7 mouse cellular contexts compared by ENCODE assay signal in genomic region chr4:109978068-109978857, GRCm38 (mm10). TPM values are rescaled to one million over a fixed set of nuclear protein-coding genes. Genes with fewer than 3 reads are reported as not detected.
DNase-seq lines count a peak whose midpoint lies in the region; ATAC-seq and TF ChIP-seq lines count a peak whose summit lies in the region.

No protein-coding gene starts in this region.

- H3K27me3 ChIP-seq in C2C12 (ENCODE audit: control insufficient read depth, insufficient read depth, insufficient read length): peaks cover 5% of the 10 kb centered on the region
- H3K27me3 ChIP-seq in heart, embryonic 14.5 days (ENCODE audit: control insufficient read depth, insufficient read depth, low read length): peaks cover 96% of the 10 kb centered on the region

- no peak for TF ChIP-seq CTCF in C2C12 (IDR thresholded peaks at IDR 0.05; ENCODE audit: control insufficient read depth, insufficient read depth, insufficient read length)

- no peaks in the 10 kb centered on the region for H3K79me3 ChIP-seq in C2C12 (ENCODE audit: low read depth)

- H3K36me3 ChIP-seq in C2C12 (ENCODE audit: control insufficient read depth, insufficient read depth) (no peaks in the 10 kb centered on the region), ES-E14 (ENCODE audit: control insufficient read depth, insufficient read depth, low read length, poor library complexity, severe bottlenecking) (no peaks in the 10 kb centered on the region)
- H3K36me3 ChIP-seq in heart, embryonic 14.5 days (ENCODE audit: control insufficient read depth, insufficient read depth, low read length): no peaks in the 10 kb centered on the region

- peak; percentile 19; the same call in 1 of the 2 replicates for ATAC-seq in heart, embryonic 14.5 days (ENCODE audit: insufficient number of reproducible peaks, insufficient read depth, low FRiP score, low read depth)

- H3K4me3 ChIP-seq in C2C12 (ENCODE audit: insufficient read depth, poor library complexity, severe bottlenecking): peak overlapping the region; percentile 36
- peak overlapping the region; percentile 64 to 66 for H3K4me3 ChIP-seq in ES-E14 (ENCODE audit: insufficient read depth in 1 of 2, low read depth in 1 of 2, low read length in 2 of 2, poor library complexity in 1 of 2, severe bottlenecking in 1 of 2)
- H3K4me3 ChIP-seq in heart, embryonic 14.5 days (ENCODE audit: control insufficient read depth in 1 of 2, insufficient read depth in 1 of 2, low read depth in 1 of 2, low read length in 2 of 2): peak overlapping the region; percentile 34 to 50

- H3K4me2 ChIP-seq in heart, embryonic 14.5 days (ENCODE audit: low read length): peak overlapping the region; percentile 77

- WGBS in heart, embryonic 14.5 days: under 1% methylated on average over 55 of the region's 56 CpGs

- H3ac ChIP-seq in C2C12 (ENCODE audit: control insufficient read depth, insufficient read length, low read depth): peak overlapping the region; percentile 80

- no peak overlapping the region for H3K27ac ChIP-seq in ES-E14 (ENCODE audit: insufficient read depth, low read depth, low read length, poor library complexity, severe bottlenecking)
- H3K27ac ChIP-seq in heart, embryonic 14.5 days (replicated peaks in 1 of 2; ENCODE audit: control insufficient read depth in 1 of 2, insufficient read depth in 1 of 2, low read depth in 2 of 2, low read length in 2 of 2): no peak overlapping the region

- H3K9me3 ChIP-seq in ES-E14 (ENCODE audit: control insufficient read depth, insufficient read depth, low read depth, low read length): no peaks in the 10 kb centered on the region
- no peaks in the 10 kb centered on the region; the same call in 1 of the 2 replicates for H3K9me3 ChIP-seq in heart, embryonic 14.5 days (ENCODE audit: control insufficient read depth, low read length)

- in situ Hi-C loops in ES-E14 (cut with MboI; ENCODE audit: low sequenced_read_pairs in 2 of 2, unreplicated experiment in 2 of 2): loop anchor here in 1 of 2 experiments (5.0 kb wide), 1 partner anchor 321 kb away; no protein-coding TSS in a partner anchor

- H3K79me2 ChIP-seq in C2C12 (ENCODE audit: control insufficient read depth, insufficient read depth): peaks cover 10% of the 10 kb centered on the region

- intact Hi-C loops in left cerebral cortex, postnatal 36 days (cut with DNase I): no loop called here

- no peak for DNase-seq in ES-E14 (ENCODE audit: low read depth, low spot score)
- DNase-seq in mesoderm, embryonic 11.5 days (ENCODE audit: low read depth, low spot score): peak; percentile 12
- DNase-seq in layer of hippocampus, adult 18-20 months (ENCODE audit: low spot score in 2 of 2): no peak
- no peak for DNase-seq in layer of hippocampus, postnatal 14 days (ENCODE audit: low spot score in 2 of 2)
- DNase-seq in left cerebral cortex, postnatal 36 days (ENCODE audit: low spot score in 2 of 2): no peak

- H3K9ac ChIP-seq in ES-E14 (ENCODE audit: insufficient read depth, low read depth, low read length, poor library complexity, severe bottlenecking): 0 out of 2 replicates have a peak overlapping the region, but pooled peaks have one; percentile 20
- peak overlapping the region; percentile 38 for H3K9ac ChIP-seq in heart, embryonic 14.5 days (ENCODE audit: low read length)

- H3K4me1 ChIP-seq in ES-E14 (ENCODE audit: control insufficient read depth in 2 of 2, insufficient read depth in 2 of 2, low read length in 2 of 2, poor library complexity in 1 of 2): peaks cover 0 to 12% of the 10 kb centered on the region in 2 experiments; a peak in 1 of 4 replicates
- H3K4me1 ChIP-seq in heart, embryonic 14.5 days (ENCODE audit: control insufficient read depth in 2 of 2, insufficient read depth in 2 of 2, low read length in 2 of 2): peaks cover 4 to 31% of the 10 kb centered on the region in 2 experiments; a peak in 3 of 4 replicates

TF ChIP-seq in C2C12, 6 proteins besides CTCF, POLR2A, EP300 and RAD21:
- TF ChIP-seq USF1 (IDR thresholded peaks at IDR 0.05; ENCODE audit: low read depth) (no peak), MYOG (IDR thresholded peaks at IDR 0.05; ENCODE audit: control insufficient read depth, extremely low read depth, insufficient read length) (no peak), MYOD1 (IDR thresholded peaks at IDR 0.05; ENCODE audit: control insufficient read depth, insufficient read length, low read depth) (no peak), CEBPB (IDR thresholded peaks at IDR 0.05; ENCODE audit: low read depth) (no peak), FOSL1 (IDR thresholded peaks at IDR 0.05; ENCODE audit: insufficient read depth, low read length, poor library complexity, severe bottlenecking) (no peak)

TF ChIP-seq in ES-E14, 5 proteins besides CTCF, POLR2A, EP300 and RAD21:
- TF ChIP-seq CHD2 (IDR thresholded peaks at IDR 0.05; ENCODE audit: low read depth, low read length): no peak

RNA-seq across cellular contexts. Expression of gene Dmrta2, which starts 0.4 kb away (rescaled TPM):
- polyA plus RNA-seq in C2C12 (2012; fragmentation: generic; extraction: Trizol): 6.7 TPM
- 1.2 and 1.9 TPM in 2 replicates for total RNA-seq in ES-E14 (2012; rRNA removed)
- not detected in 2 replicates for polyA plus RNA-seq in heart, embryonic 14.5 days (2014; fragmentation: Nextera tagmentation; extraction: Ambion mirVana)
- total RNA-seq in layer of hippocampus, adult 18-20 months (2021): 1 to 10 TPM; 2.4 to 2.5 TPM
- total RNA-seq in layer of hippocampus, postnatal 14 days (2021): 1 to 10 TPM; 4.7 to 5.7 TPM
- total RNA-seq in left cerebral cortex, postnatal 36 days (2021): 1 to 10 TPM; 2.4 to 2.7 TPM
